Mouse (Mus musculus) cortical plate, adult 2 months (tissue): ENCODE data around the gene Camta1.

Experiments
- CTCF ChIP-seq: fragments of 200-500 bp; IDR thresholded peaks from 2 replicates; pipeline ENCODE4 v1.5.1; 2011; ENCODE audit warnings: mild to moderate bottlenecking, control low read depth, low read length; ENCODE audit not compliant: insufficient read depth; ENCODE audit errors: extremely low read depth
- POLR2A ChIP-seq: fragments of 200-500 bp; IDR thresholded peaks from 2 replicates; pipeline ENCODE4 v1.6.1; 2011; ENCODE audit warnings: mild to moderate bottlenecking, low read length, control low read depth; ENCODE audit not compliant: insufficient read depth; ENCODE audit errors: extremely low read depth

- TF ChIP-seq CTCF (no peak), POLR2A (no peak)
These were observed 135.3 kb downstream of the Camta1 start for GRCm38 (mm10) chr4:151726396-151726795.
